Mouse (Mus musculus): ENCODE data around the gene Gm14147. TPM values are rescaled to one million over a fixed set of nuclear protein-coding genes. Genes with fewer than 3 reads are reported as not detected.
"Not testable (repeated sequence)": the region's sequence is repeated elsewhere in the genome, so short reads cannot be mapped to it uniquely, and the experiment has no call there.

Gm14147 gene
- not detected for total RNA-seq (2018; cell fraction: chromatin; rRNA removed)
- not detected for total RNA-seq (2018; cell fraction: cytosol; rRNA removed)
- total RNA-seq (2018; cell fraction: nucleus; rRNA removed): not detected
- not detected in 3 replicates for polyA plus RNA-seq (2018)

GRCm38 (mm10) chr2:151097945-151098344 is at the start of gene Gm14147:
TSS of gene Gm14147 (plus strand) at chr2:151098245.
- H3K79me2 ChIP-seq (ENCODE audit: inconsistent target); H3K36me3 ChIP-seq (ENCODE audit: inconsistent target): not testable (repeated sequence)
- WGBS (ENCODE audit: missing documents): no CpG with 5 or more reads among the region's 3 CpGs

GRCm38 (mm10) chr2:151056637-151057036 is 41.4 kb upstream of the Gm14147 start:
- 67% methylated on average over 1 of the region's 1 CpGs for WGBS (ENCODE audit: missing documents)
- H3K79me2 ChIP-seq (ENCODE audit: inconsistent target): no peaks in the 10 kb centered on the region
- no peaks in the 10 kb centered on the region for H3K36me3 ChIP-seq (ENCODE audit: inconsistent target)
- H3K4me3 ChIP-seq (ENCODE audit: inconsistent target): no peak overlapping the region
- no peak overlapping the region for H3K27ac ChIP-seq

More at GRCm38 (mm10) chr2:151097945-151098344, at the start of gene Gm14147:
- H3K4me3 ChIP-seq (ENCODE audit: inconsistent target); H3K27ac ChIP-seq: not testable (repeated sequence)

DNA sequence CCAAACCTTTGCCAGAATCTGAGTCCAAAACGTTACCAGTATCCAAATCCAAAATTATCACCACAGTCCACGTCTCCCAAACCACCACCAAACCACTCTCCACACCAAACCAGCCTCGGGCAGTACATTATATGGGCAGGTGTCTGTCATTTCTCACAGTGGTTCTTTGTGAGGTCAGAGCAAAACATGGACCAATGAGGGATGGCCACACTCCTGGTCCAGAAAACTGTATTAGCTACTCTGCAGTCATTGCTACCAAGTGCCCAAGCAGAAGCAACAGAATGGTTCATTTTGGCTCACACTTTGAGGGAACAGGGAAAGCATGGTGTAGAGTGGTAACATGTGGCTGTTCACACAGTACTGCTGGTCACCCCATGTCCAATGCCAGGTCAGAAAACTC is 5.8 kb upstream of the Gm14147 start, which contains the start of gene Gm14151:
Gene Gm14151 (minus strand): TSS at position 101 of the 400 bp plus-strand sequence.
- no CpG with 5 or more reads among the region's 3 CpGs for WGBS (ENCODE audit: missing documents)
- not testable (repeated sequence) for H3K36me3 ChIP-seq (ENCODE audit: inconsistent target); H3K4me3 ChIP-seq (ENCODE audit: inconsistent target); H3K27ac ChIP-seq; H3K79me2 ChIP-seq (ENCODE audit: inconsistent target)

Other genes starting within 250 kb of the Gm14147 start
- 442 to 584 TPM (median 504 TPM) in 3 replicates for gene Abhd12, start 193.5 kb upstream of the Gm14147 start, polyA plus RNA-seq (2018)
- gene Gins1, start 192.8 kb upstream of the Gm14147 start, polyA plus RNA-seq (2018): 3.2 to 23.6 TPM (median 7.0 TPM) in 3 replicates
- 0.66 to 1.2 TPM (median 0.89 TPM) in 3 replicates for gene Ninl, start 58.9 kb upstream of the Gm14147 start, polyA plus RNA-seq (2018)
- 11.5 to 13.8 TPM (median 13.1 TPM) in 3 replicates for gene Nanp, start 58.8 kb upstream of the Gm14147 start, polyA plus RNA-seq (2018)
- gene Gm14151, start 5.9 kb upstream of the Gm14147 start, polyA plus RNA-seq (2018): not detected in 3 replicates

Data from macrophage (primary cell).